Mouse (Mus musculus) left cerebral cortex, adult 2 months (tissue): ENCODE measurements at regions not wholly inside any gene's neighbourhood (a gene's known extent, or its start where the extent isn't known, plus 50 kb on each side); places are given as distances from the start of the nearest gene placed in this dataset.

Source experiments
- DNase-seq, 2 experiments: peaks; one replicate each; pipeline ENCODE4 v3.0.0; 2021 to 2022; ENCODE audit warnings: low spot score in 2 of 2, mixed read lengths in 1 of 2; ENCODE audit errors: extremely low spot score in 1 of 2
- H3K27ac ChIP-seq: fragments of 200-600 bp; 2 replicates; pipeline ENCODE4 v1.8.1; 2022
- H3K4me3 ChIP-seq: fragments of 200-600 bp; 2 replicates; pipeline ENCODE4 v1.8.1; 2022
- CTCF ChIP-seq: fragments of 200-600 bp; IDR thresholded peaks from 2 replicates; pipeline ENCODE4 v1.8.1; 2022; ENCODE audit warnings: antibody characterized with exemption, mild to moderate bottlenecking, moderate library complexity
- intact Hi-C: fragments of 180-260 bp; cut with DNase I; formaldehyde crosslinking; loops from one replicate; pipeline ENCODE4 v1.15.1; 2025

- H3K27ac ChIP-seq: no peak overlapping the region
- intact Hi-C loops: no loop called here
- H3K4me3 ChIP-seq: no peak overlapping the region
- no peak for DNase-seq
- TF ChIP-seq CTCF: no peak
Observed at GRCm38 (mm10) chr8:12223376-12223775, 55.2 kb upstream of the A230072I06Rik start.
